In genomic region chr19:44318545-44318944, GRCm38 (mm10) we compare ENCODE assay signal across 19 mouse cellular contexts. TPM values are rescaled to one million over a fixed set of nuclear protein-coding genes. Genes with fewer than 3 reads are reported as not detected.
DNase-seq lines count a peak whose midpoint lies in the region; ATAC-seq and TF ChIP-seq lines count a peak whose summit lies in the region.
"Had no signal": no experiment of that assay in that cellular context is flagged by ENCODE, and none has a peak within 500 bp of the region (broad histone marks: within the 10 kb centered on the region; RNA-seq: fewer than 3 reads in every experiment).

No protein-coding gene starts in this region.

- no peak for TF ChIP-seq EP300 in stomach, postnatal 0 days (optimal IDR thresholded peaks at IDR 0.05)

- no peaks in the 10 kb centered on the region for H3K27me3 ChIP-seq in kidney, postnatal 0 days (ENCODE audit: insufficient read depth, low read length)
- H3K27me3 ChIP-seq in midbrain, embryonic 11.5 days (ENCODE audit: control insufficient read depth, insufficient read depth, low read length) = no peaks in the 10 kb centered on the region
- H3K27me3 ChIP-seq in midbrain, embryonic 15.5 days (replicated peaks) = no peaks in the 10 kb centered on the region
- H3K27me3 ChIP-seq in stomach, postnatal 0 days (ENCODE audit: control insufficient read depth, insufficient read depth, low read length) = no peaks in the 10 kb centered on the region
- H3K27me3 ChIP-seq in limb, embryonic 10.5 days (ENCODE audit: low read depth, poor library complexity, severe bottlenecking) = no peaks in the 10 kb centered on the region
- H3K27me3 ChIP-seq: forebrain, embryonic 15.5 days; heart, embryonic 12.5 days had no signal

- no peak overlapping the region for H3K4me3 ChIP-seq in kidney, postnatal 0 days (replicated peaks; ENCODE audit: low read depth, low read length)
- H3K4me3 ChIP-seq in midbrain, embryonic 11.5 days (ENCODE audit: low read depth, low read length) = no peak overlapping the region
- no peak overlapping the region for H3K4me3 ChIP-seq in midbrain, embryonic 15.5 days
- no peak overlapping the region for H3K4me3 ChIP-seq in stomach, postnatal 0 days (ENCODE audit: low read depth, low read length)
- H3K4me3 ChIP-seq in limb, embryonic 10.5 days = no peak overlapping the region
- H3K4me3 ChIP-seq: forebrain, embryonic 15.5 days; heart, embryonic 12.5 days had no signal

- H3K36me3 ChIP-seq in kidney, postnatal 0 days (ENCODE audit: insufficient read depth, low read length) = no peaks in the 10 kb centered on the region
- no peaks in the 10 kb centered on the region for H3K36me3 ChIP-seq in midbrain, embryonic 11.5 days (ENCODE audit: control insufficient read depth, insufficient read depth, low read length)
- H3K36me3 ChIP-seq in midbrain, embryonic 15.5 days (replicated peaks) = no peaks in the 10 kb centered on the region
- H3K36me3 ChIP-seq in stomach, postnatal 0 days (ENCODE audit: control insufficient read depth, insufficient read depth, low read length) = no peaks in the 10 kb centered on the region
- no peaks in the 10 kb centered on the region for H3K36me3 ChIP-seq in limb, embryonic 10.5 days
- H3K36me3 ChIP-seq: forebrain, embryonic 15.5 days had no signal

- no peak overlapping the region for H3K4me2 ChIP-seq in kidney, postnatal 0 days (ENCODE audit: low read length)
- no peak overlapping the region for H3K4me2 ChIP-seq in midbrain, embryonic 11.5 days
- no peak overlapping the region for H3K4me2 ChIP-seq in midbrain, embryonic 15.5 days
- no peak overlapping the region for H3K4me2 ChIP-seq in stomach, postnatal 0 days (replicated peaks; ENCODE audit: low read depth)
- H3K4me2 ChIP-seq: forebrain, embryonic 15.5 days; heart, embryonic 12.5 days; hindbrain, embryonic 14.5 days had no signal

- no peak for ATAC-seq in kidney, postnatal 0 days (replicated peaks; ENCODE audit: low FRiP score, low read depth)
- no peak for ATAC-seq in midbrain, embryonic 11.5 days (ENCODE audit: low FRiP score)
- no peak for ATAC-seq in midbrain, embryonic 15.5 days (replicated peaks)
- no peak for ATAC-seq in stomach, postnatal 0 days (ENCODE audit: low FRiP score, low TSS enrichment)
- ATAC-seq: forebrain, embryonic 15.5 days; intestine, embryonic 16.5 days had no signal

- TF ChIP-seq CTCF in kidney, postnatal 0 days (IDR thresholded peaks at IDR 0.05; ENCODE audit: low read depth) = peak; percentile 36
- peak; percentile 39 for TF ChIP-seq CTCF in stomach, postnatal 0 days (IDR thresholded peaks at IDR 0.05; ENCODE audit: low read depth)

- peaks cover 4% of the 10 kb centered on the region; the same call in 1 of the 2 replicates for H3K4me1 ChIP-seq in kidney, postnatal 0 days (replicated peaks; ENCODE audit: insufficient read depth, low read length)
- peaks cover 5% of the 10 kb centered on the region for H3K4me1 ChIP-seq in midbrain, embryonic 11.5 days (ENCODE audit: control insufficient read depth, insufficient read depth, low read length)
- peaks cover 9% of the 10 kb centered on the region for H3K4me1 ChIP-seq in midbrain, embryonic 15.5 days
- no peaks in the 10 kb centered on the region for H3K4me1 ChIP-seq in stomach, postnatal 0 days (replicated peaks; ENCODE audit: control insufficient read depth, insufficient read depth)
- H3K4me1 ChIP-seq in limb, embryonic 10.5 days = peaks cover 22% of the 10 kb centered on the region

- H3K9me3 ChIP-seq in kidney, postnatal 0 days (replicated peaks; ENCODE audit: low read length) = no peaks in the 10 kb centered on the region
- no peaks in the 10 kb centered on the region; the same call in 1 of the 2 replicates for H3K9me3 ChIP-seq in midbrain, embryonic 11.5 days (ENCODE audit: control insufficient read depth, low read length)
- no peaks in the 10 kb centered on the region for H3K9me3 ChIP-seq in midbrain, embryonic 15.5 days
- no peaks in the 10 kb centered on the region for H3K9me3 ChIP-seq in stomach, postnatal 0 days (ENCODE audit: control insufficient read depth, low read length)
- no peaks in the 10 kb centered on the region for H3K9me3 ChIP-seq in limb, embryonic 10.5 days (replicated peaks)
- H3K9me3 ChIP-seq: forebrain, embryonic 15.5 days; G1E had no signal

- DNase-seq in kidney, postnatal 0 days (ENCODE audit: low spot score) = no peak
- DNase-seq in kidney, adult 8-10 months = no peak
- peak; percentile 60 for DNase-seq in midbrain, embryonic 11.5 days (ENCODE audit: low spot score, missing footprints)
- peak; percentile 66 for DNase-seq in R1 (ENCODE audit: low read depth, low spot score)
- peak; percentile 1 for DNase-seq in stomach, postnatal 0 days (ENCODE audit: low spot score)
- DNase-seq in limb, embryonic 10.5 days (ENCODE audit: low spot score) = no peak
- DNase-seq: cerebellum, adult 2 months; heart, postnatal 14 days; lung, postnatal 10 days; midbrain, embryonic 14.5 days; retina, postnatal 1 day; right cerebral cortex, postnatal 4 days had no signal

- H3K9ac ChIP-seq in kidney, postnatal 0 days (ENCODE audit: low read depth, low read length) = no peak overlapping the region
- no peak overlapping the region for H3K9ac ChIP-seq in midbrain, embryonic 11.5 days (ENCODE audit: low read length)
- H3K9ac ChIP-seq in midbrain, embryonic 15.5 days = no peak overlapping the region
- H3K9ac ChIP-seq in stomach, postnatal 0 days (ENCODE audit: low read length) = no peak overlapping the region
- H3K9ac ChIP-seq: forebrain, embryonic 15.5 days; heart, embryonic 12.5 days; hindbrain, embryonic 14.5 days had no signal

- no peak overlapping the region for H3K27ac ChIP-seq in kidney, postnatal 0 days
- no peak overlapping the region for H3K27ac ChIP-seq in midbrain, embryonic 11.5 days (ENCODE audit: low read depth, low read length)
- no peak overlapping the region for H3K27ac ChIP-seq in midbrain, embryonic 15.5 days
- H3K27ac ChIP-seq in stomach, postnatal 0 days (replicated peaks) = no peak overlapping the region
- H3K27ac ChIP-seq in limb, embryonic 10.5 days = no peak overlapping the region
- H3K27ac ChIP-seq: forebrain, embryonic 15.5 days; hindbrain, embryonic 14.5 days had no signal

RNA-seq across cellular contexts. Expression of gene Scd4, which starts 14.3 kb away (rescaled TPM):
- 0.12 and 0.18 TPM in 2 replicates for polyA plus RNA-seq in kidney, postnatal 0 days (2015; fragmentation: Nextera tagmentation; extraction: Ambion mirVana)
- polyA plus RNA-seq in midbrain, embryonic 11.5 days (2014; fragmentation: Nextera tagmentation; extraction: Ambion mirVana) = 0.06 TPM in 1 of 2 replicates, not detected in the other
- 0.08 and 0.13 TPM in 2 replicates for polyA plus RNA-seq in midbrain, embryonic 15.5 days (2015; fragmentation: Nextera tagmentation; extraction: Ambion mirVana)
- polyA plus RNA-seq in stomach, postnatal 0 days (2015; fragmentation: Nextera tagmentation; extraction: Ambion mirVana) = 0.08 TPM in 1 of 2 replicates, not detected in the other
- 0.08 and 0.11 TPM in 2 replicates for polyA plus RNA-seq in limb, embryonic 10.5 days (2016; fragmentation: Nextera tagmentation; extraction: Ambion mirVana)
- polyA plus RNA-seq: embryonic facial prominence, embryonic 11.5 days had no signal

RNA-seq across cellular contexts. Expression of gene Scd2, which starts 25.1 kb away (rescaled TPM):
- 78.4 and 81.1 TPM in 2 replicates for polyA plus RNA-seq in kidney, postnatal 0 days (2015; fragmentation: Nextera tagmentation; extraction: Ambion mirVana)
- polyA plus RNA-seq in midbrain, embryonic 11.5 days (2014; fragmentation: Nextera tagmentation; extraction: Ambion mirVana) = 353 and 358 TPM in 2 replicates
- polyA plus RNA-seq in midbrain, embryonic 15.5 days (2015; fragmentation: Nextera tagmentation; extraction: Ambion mirVana) = 251 and 253 TPM in 2 replicates
- 29.5 and 34.0 TPM in 2 replicates for polyA plus RNA-seq in stomach, postnatal 0 days (2015; fragmentation: Nextera tagmentation; extraction: Ambion mirVana)
- polyA plus RNA-seq in limb, embryonic 10.5 days (2016; fragmentation: Nextera tagmentation; extraction: Ambion mirVana) = 324 and 335 TPM in 2 replicates

Comparison
In these comparisons a context has a peak if more than half of its experiments do, and no peak if none do; other contexts are left out.
1. DNase-seq: peak in midbrain, embryonic 11.5 days (single experiment), R1 (single experiment) and stomach, postnatal 0 days (single experiment); none in kidney, postnatal 0 days (single experiment), kidney, adult 8-10 months (0 of 2) and limb, embryonic 10.5 days (single experiment).